Mouse (Mus musculus) urinary bladder, postnatal 0 days (tissue): ENCODE results near the gene Tubgcp6. TPM values are rescaled to one million over a fixed set of nuclear protein-coding genes. Genes with fewer than 3 reads are reported as not detected.

Experiments
- microRNA-seq: library from miRNA; unstranded; fragments of <30 nt; microRNA quantifications from one replicate; pipeline ENCODE4, GENCODE M21; 2016
- polyA plus RNA-seq: library from polyadenylated mRNA; unstranded; fragments of >200 nt; fragmentation: Nextera tagmentation; extraction: Ambion mirVana; gene quantifications from 2 replicates; pipeline ENCODE4 v1.2.1, GENCODE M21; 2015

Tubgcp6 gene
- 5.0 and 5.2 TPM in 2 replicates for polyA plus RNA-seq

GRCm38 (mm10) chr15:89122649-89123366, at the start of gene Tubgcp6:
Gene Tubgcp6, minus strand, starts transcription at chr15:89123112.

GRCm38 (mm10) chr15:89149271-89150040, 26.5 kb upstream of the Tubgcp6 start, which contains the start of gene Mapk11:
Gene Mapk11, minus strand, starts transcription at chr15:89149628.

GRCm38 (mm10) chr15:89140659-89141252, 17.8 kb upstream of the Tubgcp6 start, which contains the start of gene Mapk12:
Gene Mapk12, minus strand, starts transcription at chr15:89140703.

GRCm38 (mm10) chr15:89128382-89129350, 5.8 kb upstream of the Tubgcp6 start, which contains the start of gene Hdac10:
Gene Hdac10, minus strand, starts transcription at chr15:89128700.

GRCm38 (mm10) chr15:89088607-89089247, 34.2 kb downstream of the Tubgcp6 start, which contains the start of gene Selenoo:
Gene Selenoo, plus strand, starts transcription at chr15:89089084.

GRCm38 (mm10) chr15:89074613-89075477, 48.1 kb downstream of the Tubgcp6 start, which contains the start of gene Trabd:
Gene Trabd, plus strand, starts transcription at chr15:89075124.

GRCm38 (mm10) chr15:89059161-89059931, 63.6 kb downstream of the Tubgcp6 start, which contains the start of gene Panx2:
Gene Panx2, plus strand, starts transcription at chr15:89059734.

Small RNA genes lying within 50 kb of the gene (microRNA-seq; reads per million reads assigned to microRNA genes)
- gene Mir7118, result not detected

Other genes starting within 250 kb of the Tubgcp6 start
- not detected in 2 replicates for gene Ttll8, start 168.7 kb downstream of the Tubgcp6 start, polyA plus RNA-seq
- not detected in 2 replicates for gene Mlc1, start 144.1 kb downstream of the Tubgcp6 start, polyA plus RNA-seq
- gene Mov10l1, start 140.2 kb downstream of the Tubgcp6 start, polyA plus RNA-seq, result 0.10 TPM in 1 of 2 replicates, not detected in the other
- gene Panx2, start 63.4 kb downstream of the Tubgcp6 start, polyA plus RNA-seq, result 0.24 and 0.30 TPM in 2 replicates
- gene Trabd, start 48.0 kb downstream of the Tubgcp6 start, polyA plus RNA-seq, result 32.1 and 35.5 TPM in 2 replicates
- gene Selenoo, start 34.0 kb downstream of the Tubgcp6 start, polyA plus RNA-seq, result 12.3 and 12.6 TPM in 2 replicates
- 11.7 and 14.0 TPM in 2 replicates for gene Hdac10, start 5.6 kb upstream of the Tubgcp6 start, polyA plus RNA-seq
- gene Mapk12, start 17.6 kb upstream of the Tubgcp6 start, polyA plus RNA-seq, result 6.3 and 6.7 TPM in 2 replicates
- gene Mapk11, start 26.5 kb upstream of the Tubgcp6 start, polyA plus RNA-seq, result 2.8 and 3.0 TPM in 2 replicates
- 109 and 111 TPM in 2 replicates for gene Plxnb2, start 57.7 kb upstream of the Tubgcp6 start, polyA plus RNA-seq
- 3.4 and 4.0 TPM in 2 replicates for gene Dennd6b, start 73.4 kb upstream of the Tubgcp6 start, polyA plus RNA-seq
- gene Ppp6r2, start 88.4 kb upstream of the Tubgcp6 start, polyA plus RNA-seq, result 16.6 and 18.9 TPM in 2 replicates
- 30.5 and 30.9 TPM in 2 replicates for gene Sbf1, start 192.2 kb upstream of the Tubgcp6 start, polyA plus RNA-seq
- gene Adm2, start 199.6 kb upstream of the Tubgcp6 start, polyA plus RNA-seq, result 0.40 and 0.57 TPM in 2 replicates
- gene Miox, start 211.3 kb upstream of the Tubgcp6 start, polyA plus RNA-seq, result not detected in 2 replicates
- gene Lmf2, start 232.5 kb upstream of the Tubgcp6 start, polyA plus RNA-seq, result 43.3 and 44.4 TPM in 2 replicates
- 87.6 and 102 TPM in 2 replicates for gene Ncaph2, start 232.6 kb upstream of the Tubgcp6 start, polyA plus RNA-seq